Mouse (Mus musculus): ENCODE data around the gene Cenpp.

GRCm38 (mm10) chr13:49642650-49643049 is 9.9 kb downstream of the Cenpp start:
- no peak for TF ChIP-seq CTCF (IDR thresholded peaks at IDR 0.05; ENCODE audit: low read depth, low read length)
- no peak for TF ChIP-seq EP300 (IDR thresholded peaks at IDR 0.05; ENCODE audit: insufficient read depth, low read depth, low read length)
